Mouse (Mus musculus): Measurements from ENCODE around the gene Bod1l.

Bod1l gene

DNA sequence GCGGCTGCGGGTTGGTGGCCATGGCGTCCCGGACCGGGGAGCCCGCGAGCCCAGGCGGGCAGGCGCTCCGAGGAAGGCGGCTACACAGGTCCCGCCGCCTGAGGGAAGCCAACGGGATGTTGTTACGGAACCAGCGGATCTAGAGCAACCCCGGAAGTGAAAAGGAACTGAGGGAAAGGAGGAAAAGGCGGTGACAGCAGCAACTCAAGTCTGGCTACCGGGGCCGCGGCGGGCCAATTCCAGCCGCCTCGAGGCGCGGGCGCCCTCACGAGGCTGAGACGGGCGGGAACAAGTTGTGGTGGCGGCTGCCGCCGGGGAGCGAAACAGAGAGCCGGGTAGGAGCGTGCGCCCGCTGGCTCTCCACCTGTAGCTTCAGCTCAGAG, at the start of gene Bod1l:
TSS of gene Bod1l (minus strand) at position 169 of the 383 bp plus-strand sequence.
- peak; percentile 86 to 88 for DNase-seq (ENCODE audit: low read depth in 1 of 2, low spot score in 2 of 2)

DNA sequence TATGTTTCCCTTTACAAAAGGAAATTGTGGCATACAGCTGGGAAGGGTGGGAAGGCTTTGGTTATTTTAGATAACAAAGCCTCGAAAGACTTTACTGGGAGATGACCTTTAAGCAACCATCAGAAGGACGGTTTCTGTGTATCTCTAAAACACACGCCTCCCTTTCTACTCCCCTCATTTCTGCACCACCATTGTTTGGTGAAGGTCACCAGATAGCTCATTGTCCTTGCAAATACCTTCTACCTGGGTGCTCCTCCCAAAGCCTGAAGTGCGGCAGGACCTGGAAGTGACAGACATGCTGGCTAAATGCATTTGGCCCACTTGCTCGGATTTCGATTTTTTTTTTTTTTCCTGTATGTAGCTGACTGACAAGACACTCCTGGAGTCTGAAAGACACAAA, 49.2 kb upstream of the Bod1l start:
- no peak for DNase-seq (ENCODE audit: low read depth in 1 of 2, low spot score in 2 of 2)

DNA sequence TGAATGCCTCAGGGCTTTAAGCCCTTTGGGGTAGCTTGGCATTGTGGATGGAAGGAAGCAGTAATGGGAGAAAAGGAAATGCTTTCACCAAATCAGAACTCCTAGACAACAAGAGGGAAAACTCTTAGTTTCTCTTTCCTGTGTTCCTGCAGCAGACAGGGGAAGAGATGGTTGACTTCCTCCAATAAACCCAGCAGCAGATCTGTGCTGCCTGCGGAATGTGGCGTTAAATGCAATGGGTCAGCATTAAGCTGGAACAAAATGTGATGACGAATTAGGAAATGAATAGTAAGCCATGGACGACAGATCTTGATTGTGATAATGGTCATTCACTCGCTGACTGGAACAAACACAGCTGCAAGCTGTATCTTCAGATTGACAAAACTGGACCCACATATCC, 46.8 kb upstream of the Bod1l start:
- DNase-seq (ENCODE audit: low read depth in 1 of 2, low spot score in 2 of 2), result no peak

DNA sequence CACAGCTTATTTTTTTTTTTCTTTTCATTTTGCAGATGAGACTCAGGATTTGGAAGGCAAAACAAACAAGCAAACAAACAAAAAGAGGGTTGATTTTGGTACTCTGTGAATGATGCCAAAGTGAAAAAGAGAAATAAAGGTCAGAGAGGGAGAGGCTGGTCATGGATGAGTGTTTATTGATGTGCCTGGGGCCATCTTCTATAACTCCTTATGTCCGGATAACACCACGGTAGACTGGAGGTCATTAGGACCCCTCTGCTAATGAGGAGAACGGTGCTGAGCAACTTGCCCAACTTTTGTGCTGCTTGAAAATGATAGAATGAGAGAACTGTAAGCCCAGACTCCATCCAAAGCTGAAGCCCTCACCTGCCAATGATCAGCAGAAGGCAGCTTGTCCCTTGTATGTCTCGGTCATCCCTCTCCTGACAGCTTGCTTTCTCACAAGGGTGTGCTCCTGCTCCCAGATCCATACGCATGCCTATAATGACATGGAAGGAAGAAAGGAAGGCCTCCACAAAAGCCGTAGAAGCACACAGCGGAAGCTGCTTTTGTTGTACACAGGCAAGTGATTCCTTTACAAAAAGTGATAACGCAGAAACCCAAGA, 45.2 kb upstream of the Bod1l start:
- no peak for DNase-seq (ENCODE audit: low read depth in 1 of 2, low spot score in 2 of 2)

DNA sequence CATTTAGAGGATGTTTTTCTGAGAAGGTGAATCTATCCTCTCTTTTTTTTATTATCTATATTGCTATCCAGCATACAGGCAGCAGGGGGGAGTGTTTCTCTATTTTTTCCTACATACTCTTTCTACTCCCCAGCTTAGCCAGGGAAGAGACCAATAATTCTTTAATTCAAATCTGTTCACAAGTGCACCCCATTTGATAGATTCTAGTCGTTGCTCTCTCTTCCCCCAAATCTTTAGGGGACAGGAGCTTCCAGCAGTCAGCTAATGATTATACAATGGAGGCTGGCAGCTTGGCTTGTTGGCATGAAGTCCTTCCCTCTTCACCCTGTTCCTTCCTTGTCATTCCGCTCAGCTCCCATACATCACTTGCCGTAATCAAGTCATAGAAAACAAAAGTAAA, 44.7 kb upstream of the Bod1l start:
- DNase-seq (ENCODE audit: low read depth in 1 of 2, low spot score in 2 of 2), result no peak

DNA sequence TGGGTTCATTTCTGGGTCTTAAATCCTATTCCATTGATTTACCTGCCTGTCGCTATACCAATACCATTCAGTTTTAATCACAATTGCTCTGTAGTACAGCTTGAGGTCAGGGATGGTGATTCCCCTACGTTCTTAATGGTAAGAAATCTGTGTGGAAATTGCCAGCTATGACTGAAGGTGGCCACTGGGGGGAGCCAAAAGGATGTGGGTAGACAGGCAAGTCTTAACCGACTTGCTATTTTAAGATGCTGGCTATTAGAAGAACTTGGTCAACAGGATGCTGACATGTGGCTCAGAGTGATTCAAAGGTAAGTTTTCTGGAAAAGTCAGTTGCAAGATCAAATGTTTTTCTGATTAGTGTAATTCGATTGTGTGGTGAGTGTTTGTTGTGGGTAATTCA, 43.6 kb upstream of the Bod1l start:
- DNase-seq (ENCODE audit: low read depth in 1 of 2, low spot score in 2 of 2), result peak; percentile 7 to 8

DNA sequence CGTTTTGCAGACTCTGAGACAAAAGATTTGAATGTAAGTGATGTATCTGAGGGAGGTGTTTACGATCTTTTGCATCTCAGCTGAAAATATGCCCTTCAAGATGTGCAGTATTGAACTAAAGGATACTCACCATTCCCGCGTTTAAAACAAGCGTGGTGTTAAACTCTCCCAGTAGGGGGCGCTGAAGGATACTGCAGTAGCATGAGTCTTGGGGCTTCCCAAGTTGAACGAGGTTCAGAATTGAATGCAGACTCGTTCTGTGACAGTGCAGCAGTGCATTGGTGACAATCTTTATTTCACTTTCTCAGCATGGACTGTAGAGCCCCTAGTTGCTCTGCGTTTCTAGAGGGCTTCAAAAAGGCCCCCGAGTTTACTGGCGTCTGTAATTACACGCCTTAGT, 40.4 kb upstream of the Bod1l start:
- no peak for DNase-seq (ENCODE audit: low read depth in 1 of 2, low spot score in 2 of 2)

DNA sequence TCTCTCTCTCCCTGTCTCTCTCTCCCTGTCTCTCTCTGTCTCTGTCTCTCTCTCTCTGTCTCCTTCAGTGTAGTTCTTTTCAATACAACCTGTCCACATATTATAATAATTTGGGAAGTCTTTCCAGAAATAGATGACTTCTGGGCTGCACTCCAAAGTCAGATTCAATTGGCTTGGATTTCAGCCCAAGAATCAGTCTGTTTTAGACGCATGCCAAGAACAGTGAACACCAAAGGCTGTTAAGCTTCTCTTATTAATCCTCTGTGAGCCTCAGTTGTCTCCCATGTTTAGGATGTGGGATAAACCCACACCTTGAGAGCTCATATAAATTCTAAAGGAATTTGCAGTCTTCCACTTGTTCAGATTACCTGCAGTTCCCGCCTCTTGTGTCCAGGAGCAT, 27.0 kb upstream of the Bod1l start:
- DNase-seq (ENCODE audit: low read depth in 1 of 2, low spot score in 2 of 2), result no peak

DNA sequence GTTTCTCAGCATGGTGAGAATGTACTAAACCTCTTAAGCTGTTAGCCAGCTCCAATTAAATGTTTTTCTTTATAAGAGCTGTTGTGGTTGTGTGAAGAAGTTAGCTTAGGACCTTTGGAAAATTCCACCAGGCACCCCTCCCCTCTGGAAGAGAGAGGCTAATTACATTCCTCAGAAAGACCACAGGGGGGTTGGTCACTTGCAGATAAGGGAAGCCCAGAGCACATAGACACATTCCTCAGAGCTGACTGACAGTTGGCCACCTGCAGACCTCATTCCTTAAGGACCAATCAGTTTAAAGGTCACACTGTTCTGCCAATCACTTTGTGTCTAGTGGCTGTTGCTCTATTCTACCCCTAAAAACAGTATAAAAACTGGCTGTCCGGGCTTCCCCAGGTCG, 11.7 kb upstream of the Bod1l start:
- no peak for DNase-seq (ENCODE audit: low read depth in 1 of 2, low spot score in 2 of 2)

DNA sequence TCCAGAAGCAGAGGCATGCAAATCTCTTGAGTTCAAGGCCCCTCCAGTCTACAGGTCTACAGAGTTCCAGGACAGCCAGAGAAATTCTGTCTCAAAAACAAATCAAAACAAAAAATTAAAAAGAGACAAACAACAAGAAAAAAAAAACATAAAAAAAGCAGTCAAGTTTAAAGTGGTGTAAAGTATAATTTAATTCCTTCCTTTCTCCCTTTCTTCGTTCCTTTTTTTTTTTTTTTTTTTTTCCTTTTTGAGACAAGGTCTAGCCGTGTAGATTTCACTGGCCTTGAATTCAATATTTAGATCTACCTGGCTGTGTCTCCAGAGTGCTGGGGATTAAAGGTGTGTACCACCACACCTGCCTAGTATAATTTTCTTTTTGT, 1.4 kb upstream of the Bod1l start:
- DNase-seq (ENCODE audit: low read depth in 1 of 2, low spot score in 2 of 2), result no peak

DNA sequence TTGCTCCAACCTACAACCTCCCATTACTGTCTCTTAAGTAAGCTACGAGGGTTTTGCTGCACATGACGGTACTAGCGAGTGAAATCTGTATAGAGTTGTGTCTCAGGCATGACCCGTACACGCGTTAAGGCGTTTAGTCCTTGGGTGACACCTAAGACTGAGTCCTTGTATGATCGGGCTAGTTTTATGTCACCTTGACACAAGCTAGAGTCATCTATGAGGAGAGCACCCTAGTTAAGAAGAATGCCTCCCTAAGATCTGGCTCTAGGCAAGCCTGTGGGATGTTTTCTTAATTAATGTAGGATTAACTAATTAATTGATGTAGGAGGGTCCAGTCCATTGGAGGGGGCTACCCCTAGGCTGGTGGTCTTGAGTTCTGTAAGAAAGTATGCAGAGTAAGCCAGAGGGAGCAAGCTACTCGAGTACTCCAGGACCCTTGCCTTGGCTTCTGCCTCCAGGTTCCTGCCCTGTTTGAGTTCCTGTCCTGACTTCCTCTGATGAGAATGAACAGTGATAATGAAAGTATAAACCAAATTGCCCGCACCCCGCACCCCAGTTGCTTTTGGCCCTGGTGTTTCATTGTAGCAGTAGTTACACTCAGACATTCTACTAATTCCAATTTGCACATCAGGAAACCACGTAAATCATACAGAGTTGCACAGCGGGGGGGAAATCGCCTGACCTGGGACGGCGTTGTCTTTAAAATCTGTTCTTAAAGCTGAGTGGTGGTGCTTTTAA, 874 bp upstream of the Bod1l start:
- peak in 1 of 2 experiments; percentile 4 for DNase-seq (ENCODE audit: low read depth in 1 of 2, low spot score in 2 of 2)

DNA sequence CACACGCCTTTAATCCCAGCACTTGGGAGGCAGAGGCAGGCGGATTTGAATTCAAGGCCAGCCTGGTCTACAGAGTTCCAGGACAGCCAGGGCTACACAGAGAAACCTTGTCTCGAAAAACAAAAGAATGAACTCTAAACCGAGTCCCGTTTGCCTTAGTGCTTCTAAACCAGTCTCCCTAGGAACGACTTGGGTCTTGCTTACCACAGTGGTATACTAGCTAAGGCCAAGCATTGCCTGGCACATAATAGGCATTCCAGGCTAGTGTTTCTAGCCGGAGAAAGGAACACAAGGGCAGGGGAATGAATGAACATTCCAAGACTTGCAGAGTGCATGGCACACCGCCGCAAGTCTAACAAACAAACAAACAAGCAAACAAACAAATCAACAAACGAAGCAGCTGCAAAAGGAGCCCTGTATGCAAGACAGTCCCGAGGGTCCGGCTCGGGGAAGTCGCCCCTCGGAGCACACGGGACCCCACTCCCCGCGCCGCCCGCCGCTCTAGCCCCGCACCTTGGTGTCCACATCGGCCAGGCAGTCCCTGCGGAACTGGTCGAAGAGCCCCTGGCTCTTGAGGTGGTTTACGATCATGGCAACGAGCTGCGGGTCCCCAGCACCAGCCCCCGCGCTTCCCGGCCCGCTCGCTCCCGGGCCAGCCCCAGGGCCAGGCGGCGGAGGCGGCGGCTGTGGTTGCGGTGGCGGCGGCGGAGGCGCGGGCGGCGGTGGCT, 532 bp downstream of the Bod1l start:
- DNase-seq (ENCODE audit: low read depth in 1 of 2, low spot score in 2 of 2), result no peak

DNA sequence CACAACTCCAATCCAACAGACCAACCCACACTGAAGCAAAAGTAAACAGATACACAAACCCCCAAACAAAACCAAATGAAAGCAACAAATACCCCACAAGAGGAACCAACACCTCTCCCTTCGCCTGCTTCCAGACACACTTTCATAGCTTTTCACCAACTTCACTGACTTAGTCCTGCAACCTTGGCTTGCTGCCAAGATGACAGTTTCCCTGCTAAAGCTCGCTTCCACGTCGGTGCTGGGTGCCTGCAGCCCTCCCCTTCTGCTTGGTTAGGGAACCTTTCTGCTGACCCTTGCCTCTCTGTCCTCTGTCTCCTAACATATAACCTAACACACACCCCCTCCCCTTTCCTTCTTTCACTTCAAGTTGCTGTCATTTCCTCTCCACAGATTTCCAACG, 1.4 kb downstream of the Bod1l start:
- peak in 1 of 2 experiments; percentile 4 for DNase-seq (ENCODE audit: low read depth in 1 of 2, low spot score in 2 of 2)

DNA sequence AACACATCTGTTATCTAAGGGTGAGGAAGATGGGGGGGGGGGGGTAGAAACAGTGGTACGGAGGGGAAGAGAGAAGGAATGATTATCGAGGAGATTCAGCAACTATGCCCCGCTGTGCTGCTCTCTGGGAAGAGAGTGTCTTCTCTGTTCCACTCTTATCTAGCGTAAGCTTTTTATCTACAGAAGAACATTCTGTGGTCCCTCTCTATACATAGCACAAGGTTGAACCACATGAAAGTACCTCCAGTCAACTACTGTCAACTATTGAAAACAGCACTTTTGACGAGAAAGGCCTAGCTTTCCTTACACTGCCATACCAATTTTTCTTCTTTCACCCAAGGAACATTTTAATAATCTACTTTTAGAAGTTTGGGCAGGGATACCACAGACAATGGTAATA, 2.4 kb downstream of the Bod1l start:
- no peak for DNase-seq (ENCODE audit: low read depth in 1 of 2, low spot score in 2 of 2)

DNA sequence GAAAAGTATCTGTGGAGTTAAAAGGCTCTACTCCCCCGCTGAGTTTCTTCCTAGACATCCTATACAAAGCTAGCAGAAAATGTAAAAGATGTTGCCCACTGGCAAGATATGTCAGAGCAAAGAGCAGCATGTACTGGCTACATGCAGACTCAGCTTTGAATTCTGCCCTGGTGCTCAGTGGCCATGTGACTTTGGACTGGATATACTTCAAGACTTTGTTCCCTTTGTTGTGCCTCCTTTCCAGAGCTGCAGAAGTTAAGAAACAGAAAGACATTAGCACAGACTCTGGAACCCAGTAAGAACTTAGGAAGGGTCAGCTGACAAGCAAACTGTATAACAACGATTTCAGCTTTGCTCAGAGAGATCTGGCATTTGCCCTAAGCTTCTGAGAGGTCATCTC, 14.0 kb downstream of the Bod1l start:
- no peak for DNase-seq (ENCODE audit: low read depth in 1 of 2, low spot score in 2 of 2)

DNA sequence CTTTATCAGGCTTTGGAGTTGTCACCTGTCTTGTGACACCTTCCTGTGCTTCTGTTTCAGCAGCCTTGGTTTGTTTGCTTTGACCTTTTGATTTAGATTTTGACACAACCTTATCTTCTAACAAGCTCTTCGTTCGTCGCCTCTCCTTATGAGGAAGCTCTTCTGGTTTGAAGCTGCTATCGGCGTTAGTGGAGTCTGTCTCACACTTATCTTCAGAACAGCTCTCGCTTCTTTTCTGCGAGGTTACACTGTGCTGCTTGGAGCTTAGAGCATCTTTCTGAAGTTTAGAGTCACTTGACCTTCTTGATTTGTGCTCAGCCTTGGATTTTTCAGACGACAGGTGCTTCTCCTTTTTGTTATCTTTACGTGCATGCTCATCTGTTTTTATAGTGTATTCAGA, 23.0 kb downstream of the Bod1l start:
- DNase-seq (ENCODE audit: low read depth in 1 of 2, low spot score in 2 of 2), result no peak

DNA sequence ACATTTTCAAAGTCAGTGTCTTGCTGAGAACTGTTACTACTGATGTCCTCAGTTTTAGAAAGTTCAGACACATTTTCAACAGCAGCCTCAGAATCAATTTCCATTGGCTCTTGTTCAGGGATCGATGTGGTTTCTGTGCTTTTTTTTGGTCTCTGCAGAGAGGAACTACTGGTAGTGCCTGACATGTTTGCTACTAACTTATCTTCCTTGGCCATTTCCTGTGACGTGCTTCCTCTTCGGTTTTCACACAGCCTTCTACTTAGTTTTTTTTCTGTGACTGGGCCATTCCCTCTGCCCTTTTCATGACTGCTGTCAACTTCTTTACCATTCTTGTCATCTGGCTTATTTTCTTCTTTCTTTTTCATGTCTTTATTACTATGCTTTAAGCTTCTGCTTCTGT, 23.6 kb downstream of the Bod1l start:
- no peak for DNase-seq (ENCODE audit: low read depth in 1 of 2, low spot score in 2 of 2)

DNA sequence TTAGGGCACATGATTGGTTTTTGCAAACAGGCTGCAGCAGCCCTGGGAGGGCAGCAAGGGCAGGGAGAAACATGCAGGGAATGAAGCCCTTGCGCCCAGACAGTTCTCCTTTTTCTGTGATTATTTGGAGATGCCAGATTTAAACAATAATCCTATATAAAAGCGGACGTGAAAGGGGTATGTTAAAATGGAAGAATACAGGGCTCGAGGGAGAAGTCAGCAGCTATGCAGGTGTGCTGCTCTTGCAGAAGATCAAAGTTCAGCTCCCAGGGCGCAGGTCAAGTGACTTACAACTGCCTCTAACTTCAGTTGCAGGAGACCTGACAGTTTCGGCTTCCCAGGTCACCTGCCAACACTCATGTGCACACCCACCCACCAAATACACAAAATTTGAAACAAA, 31.6 kb downstream of the Bod1l start:
- DNase-seq (ENCODE audit: low read depth in 1 of 2, low spot score in 2 of 2), result no peak

DNA sequence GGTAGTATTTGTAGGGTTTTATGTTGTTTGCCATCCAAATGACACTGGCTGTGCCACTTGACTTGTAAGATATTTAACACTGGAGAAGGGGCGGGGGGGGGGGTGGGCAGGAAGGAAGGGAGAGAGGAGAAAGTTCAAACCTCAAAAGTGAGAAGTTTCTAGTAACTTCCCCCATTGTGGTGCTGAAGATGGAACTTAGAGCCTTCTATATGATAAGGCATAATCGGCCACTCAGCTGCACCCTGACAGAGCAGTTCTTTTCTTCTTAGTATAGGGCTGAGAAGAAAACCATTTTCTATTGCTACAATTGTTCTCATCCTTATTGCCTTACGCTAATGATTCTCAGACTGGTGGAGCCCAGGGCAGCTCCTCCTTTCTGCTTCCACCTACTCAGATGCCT, 32.8 kb downstream of the Bod1l start:
- DNase-seq (ENCODE audit: low read depth in 1 of 2, low spot score in 2 of 2), result no peak

DNA sequence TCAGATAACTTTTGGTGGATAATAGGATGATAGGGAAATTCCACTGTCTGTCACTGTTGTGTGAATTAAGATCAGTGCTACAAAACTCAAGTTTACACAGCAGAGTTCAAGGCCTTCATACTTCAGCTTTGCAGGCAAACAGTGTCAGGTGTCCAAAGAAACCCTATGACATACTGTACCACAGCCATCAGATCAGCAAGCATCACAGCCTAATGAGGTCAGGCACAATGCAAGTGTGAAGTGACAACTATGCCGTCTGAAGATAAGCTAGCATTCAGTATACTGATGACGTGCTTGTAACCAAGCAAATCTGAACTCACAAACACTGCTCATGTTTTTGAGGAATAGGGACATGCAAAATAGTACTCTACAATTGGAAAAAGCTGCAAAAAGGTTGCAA, 36.7 kb downstream of the Bod1l start:
- DNase-seq (ENCODE audit: low read depth in 1 of 2, low spot score in 2 of 2), result no peak

DNA sequence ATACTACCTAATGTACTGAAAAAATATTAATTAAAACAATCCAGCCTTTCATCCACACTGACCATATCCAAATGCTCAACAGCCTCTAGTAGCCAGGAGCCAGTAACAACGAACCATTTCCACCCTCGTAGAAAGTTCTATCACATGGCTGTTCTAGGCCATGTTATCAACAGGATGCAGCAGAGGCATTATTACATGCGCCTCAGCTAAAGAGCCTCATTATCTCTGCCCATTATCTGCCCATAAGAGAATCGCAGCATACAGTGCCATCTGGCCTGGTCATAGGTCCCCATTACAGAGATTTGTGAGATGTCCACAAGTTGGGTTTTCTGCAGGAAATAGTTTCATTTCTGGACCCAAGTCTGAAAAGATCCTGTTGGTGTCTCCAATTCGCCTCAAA, 37.9 kb downstream of the Bod1l start:
- DNase-seq (ENCODE audit: low read depth in 1 of 2, low spot score in 2 of 2), result no peak

DNA sequence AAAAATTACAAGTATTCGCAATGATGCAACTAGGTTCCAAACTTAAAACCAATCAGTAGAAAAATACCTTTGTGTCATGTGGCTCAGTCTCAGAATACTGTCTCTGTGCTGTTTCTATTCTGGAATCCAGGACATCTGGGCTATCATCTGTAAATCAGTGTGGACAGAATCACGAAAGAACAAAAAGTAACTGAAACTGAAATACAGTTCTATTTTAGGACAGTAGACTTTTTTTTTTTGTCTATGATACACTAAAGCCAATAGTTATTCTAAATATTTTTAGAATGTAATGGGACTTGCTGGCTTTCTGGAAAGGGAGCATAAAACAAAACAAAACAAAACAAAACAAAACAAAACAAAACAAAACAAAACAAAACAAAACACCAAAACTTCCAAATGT, 39.0 kb downstream of the Bod1l start:
- DNase-seq (ENCODE audit: low read depth in 1 of 2, low spot score in 2 of 2), result no peak

DNA sequence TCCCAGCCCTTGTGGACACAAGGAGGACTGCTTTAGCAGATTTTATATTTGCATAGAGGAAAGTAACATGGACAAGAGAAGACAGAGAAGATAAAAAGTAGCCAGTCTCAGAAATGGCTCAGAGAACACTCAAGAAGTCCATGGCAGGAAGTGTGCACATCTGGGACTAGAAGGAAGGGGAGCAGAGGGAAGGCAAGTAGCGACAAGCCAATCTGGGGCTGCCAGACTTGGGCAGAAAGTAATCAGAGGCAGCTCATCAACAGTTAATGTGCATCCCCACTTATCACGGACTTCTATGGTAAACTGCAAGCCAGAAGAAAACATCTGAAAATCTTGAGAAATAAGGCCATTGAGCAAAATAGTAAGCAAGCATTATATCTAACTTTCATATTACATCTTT, 39.5 kb downstream of the Bod1l start:
- no peak for DNase-seq (ENCODE audit: low read depth in 1 of 2, low spot score in 2 of 2)

Measured in monocyte, adult 2 months (primary cell).